Mouse (Mus musculus) megakaryocyte progenitor cell, adult 5-6 weeks (primary cell): ENCODE data around the gene Gas6. TPM values are rescaled to one million over a fixed set of nuclear protein-coding genes. Genes with fewer than 3 reads are reported as not detected.

ENCODE experiments used
- ATAC-seq: replicated peaks from 2 replicates; pipeline ENCODE4 v1.8.0; 2016; ENCODE audit warnings: mild to moderate bottlenecking, moderate TSS enrichment, inconsistent platforms; ENCODE audit not compliant: poor library complexity
- total RNA-seq, 2 experiments: library from RNA; stranded (forward) in 1 of 2; stranded (reverse) in 1 of 2; fragments of 157-497, 149-512 nt in 1 of 2; fragments of 200-1000 nt in 1 of 2; gene quantifications; 2 replicates each; pipeline versions ENCODE4 v1.2.3 to v1.2.4; 2015 to 2017

Gene Gas6
- total RNA-seq, 2 experiments from 2014 or later: 0.12 TPM; not detected in 1

DNA sequence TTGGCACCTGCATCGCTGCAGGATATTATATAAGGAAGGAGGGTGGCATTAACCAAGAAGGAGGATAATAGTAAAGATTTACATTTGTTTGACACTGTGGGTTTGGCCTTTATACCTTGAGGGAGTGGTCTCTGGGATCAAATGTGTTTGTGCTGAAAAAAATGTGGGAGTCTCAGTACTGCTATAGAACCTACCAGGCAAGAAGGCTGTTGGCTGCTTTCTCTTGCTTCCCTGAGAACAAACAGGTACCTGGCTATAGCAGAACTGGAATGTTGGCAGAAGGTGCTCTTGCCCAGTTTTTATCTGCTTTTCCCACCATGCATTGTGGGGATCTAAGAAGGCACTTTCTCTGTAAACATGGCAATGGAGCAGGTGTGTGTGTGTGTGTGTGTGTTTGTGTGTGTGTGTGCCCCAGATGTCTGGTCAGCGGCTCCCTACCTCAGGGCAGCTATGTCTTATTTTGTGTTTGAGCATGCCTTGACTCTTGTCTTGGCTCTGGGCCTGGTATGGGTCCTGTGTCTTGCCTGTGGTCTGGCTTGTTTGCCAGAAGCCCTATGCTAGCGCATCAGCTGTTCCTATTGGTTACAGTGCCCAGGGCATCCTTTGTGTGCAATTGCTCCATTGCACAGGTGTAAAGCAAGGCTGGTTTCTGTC lies 13.1 kb upstream of the Gas6 start:
- ATAC-seq: no peak

DNA sequence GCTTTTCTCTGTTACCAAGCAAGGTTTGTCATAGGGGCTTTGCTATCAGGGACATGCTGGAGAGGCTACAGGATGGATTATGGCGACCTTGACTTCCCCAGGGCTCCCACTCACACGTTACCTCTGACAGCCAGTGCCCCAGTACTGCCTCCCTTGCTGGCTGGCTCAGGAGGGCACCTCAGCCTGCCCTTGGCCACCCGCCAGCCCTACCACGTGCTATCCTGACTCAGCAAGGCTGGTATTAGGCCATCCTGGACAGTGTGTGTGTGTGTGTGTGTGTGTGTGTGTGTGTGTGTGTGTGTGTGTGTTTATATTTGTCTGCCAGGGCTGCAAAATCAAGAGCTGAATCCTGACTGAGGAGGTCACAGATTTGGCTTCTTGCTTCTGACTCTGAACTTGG lies 12.6 kb upstream of the Gas6 start:
- peak; percentile 81 for ATAC-seq

DNA sequence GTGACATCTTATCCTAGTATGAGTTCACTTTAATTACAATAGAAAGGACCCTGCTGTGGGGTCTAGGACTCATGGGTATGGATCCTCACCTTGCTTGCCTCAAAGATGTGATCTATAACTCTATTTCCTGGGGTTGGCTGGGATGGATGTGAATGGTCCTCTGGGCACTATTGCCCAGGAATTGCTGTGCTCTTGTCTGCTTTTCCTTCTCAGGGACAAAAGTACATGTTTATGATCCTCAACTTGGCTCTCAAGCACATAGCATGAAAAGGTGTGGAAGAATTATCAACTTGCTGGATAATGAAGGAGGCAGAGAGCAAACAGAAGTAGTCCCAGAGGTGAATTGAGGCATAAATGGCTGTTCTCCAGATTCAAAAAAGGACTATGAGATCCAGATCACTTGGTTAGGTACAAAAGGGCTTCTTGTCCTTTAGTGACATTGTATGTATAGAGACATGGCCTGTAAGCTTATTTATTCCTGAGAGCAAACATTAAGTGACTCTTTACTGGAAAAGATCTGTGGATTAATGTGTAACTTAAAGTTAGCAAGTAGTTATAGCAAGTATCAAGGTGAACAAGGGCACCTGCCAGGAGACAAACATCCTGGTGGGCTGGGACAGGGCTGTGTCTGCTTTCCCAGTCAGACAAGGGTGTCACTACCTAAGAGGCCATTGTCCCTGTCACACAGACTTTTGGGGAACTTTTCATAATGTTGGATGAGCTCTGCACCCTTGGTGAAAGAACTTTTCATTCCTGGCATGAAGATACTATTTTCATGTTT lies 10.8 kb upstream of the Gas6 start:
- ATAC-seq: no peak

DNA sequence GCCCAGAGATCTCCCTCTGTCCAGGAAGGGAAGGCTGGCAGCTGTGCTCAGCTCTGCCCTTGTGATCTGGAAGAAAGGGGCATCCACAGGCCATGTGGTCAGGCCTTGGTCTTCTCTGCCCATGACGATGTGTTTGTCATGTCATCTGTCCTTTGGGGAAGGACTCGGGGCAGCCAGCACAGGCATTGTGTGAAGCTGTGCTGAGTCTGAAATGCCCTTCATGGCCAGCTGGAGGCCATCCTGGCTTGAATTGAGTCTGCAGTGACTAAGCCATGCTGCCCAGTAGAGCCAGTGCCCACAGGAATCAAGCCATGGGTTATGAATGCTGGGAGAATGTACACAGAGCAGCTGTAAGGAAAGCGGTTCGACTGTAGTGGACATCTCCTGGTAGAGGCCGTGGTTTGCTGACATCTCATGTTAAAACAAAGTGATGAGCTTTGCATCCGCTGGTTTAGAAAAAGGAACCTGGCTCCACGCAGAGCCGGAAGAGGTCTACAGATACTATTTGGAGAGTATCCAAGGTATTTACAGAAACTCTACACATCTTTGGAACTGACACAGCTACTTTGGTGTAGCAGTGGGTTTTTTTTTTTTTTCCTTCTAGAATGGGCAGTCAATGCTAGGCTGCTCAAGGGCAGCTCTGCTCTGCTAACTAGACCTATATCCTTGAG lies 9.8 kb upstream of the Gas6 start:
- ATAC-seq: peak; percentile 49

DNA sequence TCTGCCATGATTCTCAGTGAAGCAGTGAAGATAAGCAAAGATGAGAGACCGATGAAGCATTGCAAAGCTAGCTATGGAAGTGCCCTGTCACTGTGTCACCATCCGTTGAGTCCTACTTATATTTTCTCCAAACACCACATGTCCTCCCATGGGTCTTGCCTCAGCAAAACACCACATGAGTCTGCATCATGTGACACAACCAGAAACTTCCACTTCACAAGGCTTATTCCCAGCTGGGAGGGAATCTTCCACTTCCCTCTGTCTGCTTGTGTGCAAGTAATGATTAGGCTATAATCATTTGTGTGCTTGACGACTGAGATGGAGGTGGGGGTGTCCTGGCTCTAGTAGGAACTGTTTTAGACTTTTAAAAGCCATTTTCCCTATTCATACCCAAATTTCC lies 6.9 kb upstream of the Gas6 start:
- no peak for ATAC-seq

DNA sequence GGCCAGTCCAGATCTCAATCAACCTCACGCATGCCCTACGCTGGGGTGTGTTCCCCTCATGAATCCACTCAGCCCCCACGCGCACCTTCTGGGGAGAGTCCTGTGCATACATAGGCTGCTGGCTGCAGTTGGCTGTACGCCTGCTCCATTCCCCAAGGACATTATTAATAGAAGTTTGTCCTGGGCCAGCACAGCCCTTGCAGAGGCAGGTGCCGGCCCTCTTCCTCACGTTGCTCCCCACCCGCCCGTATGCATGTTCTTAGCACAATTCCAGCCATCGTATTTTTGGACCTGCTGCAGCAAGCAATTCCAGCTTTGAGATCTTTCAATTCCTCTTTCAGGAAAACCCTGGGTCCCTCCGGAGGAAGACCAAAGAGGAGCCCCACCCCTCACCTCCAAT lies 1.3 kb downstream of the Gas6 start:
- ATAC-seq: no peak

DNA sequence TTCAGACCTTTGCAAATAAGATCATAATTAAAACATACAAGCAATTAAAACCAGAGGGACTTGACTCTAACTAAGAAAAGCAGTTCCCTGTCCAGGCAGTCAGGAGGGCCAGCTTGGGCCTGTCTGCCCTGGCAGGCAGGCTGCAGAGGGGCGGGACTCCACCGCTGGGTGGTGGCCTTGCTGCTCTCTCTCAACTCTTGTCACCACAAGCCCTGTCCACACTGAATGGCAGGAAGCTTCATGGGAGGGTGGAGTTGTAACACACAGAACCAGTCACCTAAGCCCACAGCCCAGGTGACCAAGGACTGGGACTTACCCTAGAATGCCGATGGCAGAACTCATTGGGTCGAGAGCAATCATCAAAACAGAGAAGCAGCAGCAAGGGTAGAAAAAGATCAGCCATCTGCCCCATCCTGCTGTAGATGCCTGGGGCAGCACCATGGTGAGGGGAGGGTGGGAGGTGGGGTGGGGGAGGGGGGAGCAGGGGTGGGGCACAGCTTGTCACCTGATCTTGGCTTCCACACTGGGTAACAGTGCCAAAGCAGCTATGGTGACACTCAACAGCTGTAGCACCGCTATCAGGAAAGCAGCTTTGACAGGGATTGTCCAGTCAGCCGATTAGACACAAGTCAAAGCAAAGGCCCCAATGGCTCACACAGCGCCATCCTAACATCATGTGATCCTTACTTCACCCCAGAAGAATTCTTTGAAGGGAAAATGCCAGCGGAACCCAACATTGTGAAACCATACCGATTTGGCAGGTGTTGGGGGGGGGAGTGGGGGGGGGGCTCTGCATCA lies 1.9 kb downstream of the Gas6 start:
- 0 out of 2 replicates have a peak, but pooled peaks have one; percentile 17 for ATAC-seq

DNA sequence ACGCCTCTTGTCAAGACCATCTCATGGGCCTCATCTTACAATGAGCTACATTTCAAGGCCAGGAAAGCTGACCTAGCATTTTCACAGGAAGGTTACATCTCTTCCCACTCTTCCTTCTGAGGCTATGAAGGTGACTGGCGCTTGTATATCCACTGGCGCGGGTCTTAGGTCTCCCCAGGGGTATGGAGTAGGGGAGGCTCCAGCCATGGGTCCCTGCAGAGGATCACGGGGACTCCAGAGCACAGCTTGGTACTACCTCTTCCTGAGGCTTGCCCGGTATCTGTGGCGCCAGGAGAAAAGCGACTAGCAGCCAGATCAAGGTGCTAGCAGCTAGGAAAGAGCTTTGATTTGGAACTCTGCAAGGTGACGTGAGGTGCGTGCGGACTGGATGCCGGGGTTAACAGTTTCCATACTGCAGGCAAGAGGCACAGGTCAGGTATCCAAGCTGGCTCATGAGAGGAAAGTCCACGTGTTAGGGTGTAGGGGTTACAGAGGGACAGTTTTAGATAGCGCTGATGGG lies 2.7 kb downstream of the Gas6 start:
- no peak for ATAC-seq

DNA sequence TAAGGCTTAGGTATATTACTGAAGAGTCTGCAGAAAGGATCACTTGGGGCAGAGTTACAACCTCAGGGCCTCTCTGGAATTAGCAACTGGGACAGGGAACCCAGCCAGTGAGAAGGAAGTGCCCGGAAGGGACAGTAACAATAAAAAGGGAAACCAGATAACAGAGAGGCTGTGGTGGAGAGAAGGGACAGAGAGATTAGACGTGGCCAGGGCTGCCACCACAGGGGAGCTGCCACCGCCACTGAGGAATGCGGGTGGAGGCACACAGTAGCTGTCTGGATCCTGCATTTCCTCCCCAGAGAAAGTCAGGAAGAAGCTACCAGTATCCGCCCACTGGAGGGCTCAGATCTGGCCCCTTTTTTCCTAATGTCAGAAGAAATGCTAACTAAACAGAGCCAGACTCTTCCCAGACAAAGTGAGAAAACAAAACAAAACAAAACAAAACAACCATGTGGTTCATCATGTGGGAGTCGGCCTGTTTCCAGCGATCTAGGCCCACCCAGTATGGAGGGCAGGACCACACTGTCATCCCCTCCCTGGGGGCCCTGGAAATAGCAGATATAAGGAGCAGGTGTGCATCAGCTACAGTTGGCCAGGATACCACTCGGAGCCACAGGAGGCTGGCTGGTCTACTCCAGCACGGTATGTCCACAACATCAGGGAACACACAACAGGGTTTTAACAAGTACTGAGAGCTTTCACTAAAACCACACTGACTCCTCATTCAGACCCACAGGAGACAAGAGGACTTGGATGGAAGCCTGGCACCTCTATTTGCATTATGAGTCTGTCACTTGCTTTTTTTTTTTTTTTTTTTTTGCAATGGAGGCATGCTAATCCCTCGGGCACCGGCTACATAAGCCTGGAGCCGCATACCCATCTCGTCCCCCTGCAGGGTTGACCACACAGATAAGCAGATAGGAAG lies 4.0 kb downstream of the Gas6 start:
- ATAC-seq: no peak

DNA sequence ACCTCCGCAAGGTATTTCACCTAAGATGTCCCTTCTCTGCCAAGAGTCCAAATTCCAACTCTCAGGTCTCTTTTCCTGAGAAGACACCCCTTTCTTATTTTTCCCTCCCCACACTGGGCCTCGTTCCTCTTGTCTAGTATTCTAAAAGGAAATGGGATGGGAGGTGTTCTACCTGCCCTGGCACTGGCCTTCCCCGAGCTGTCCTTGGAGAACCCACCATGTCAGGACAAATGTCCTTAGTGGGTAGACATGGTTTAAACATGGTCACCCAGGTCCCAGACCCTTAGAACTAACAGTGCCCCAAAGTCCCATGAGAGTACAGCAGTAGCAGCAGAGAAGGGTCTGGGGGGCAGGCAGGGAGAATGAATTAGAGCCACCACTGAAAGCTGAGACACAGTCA lies 4.9 kb downstream of the Gas6 start:
- ATAC-seq: no peak

DNA sequence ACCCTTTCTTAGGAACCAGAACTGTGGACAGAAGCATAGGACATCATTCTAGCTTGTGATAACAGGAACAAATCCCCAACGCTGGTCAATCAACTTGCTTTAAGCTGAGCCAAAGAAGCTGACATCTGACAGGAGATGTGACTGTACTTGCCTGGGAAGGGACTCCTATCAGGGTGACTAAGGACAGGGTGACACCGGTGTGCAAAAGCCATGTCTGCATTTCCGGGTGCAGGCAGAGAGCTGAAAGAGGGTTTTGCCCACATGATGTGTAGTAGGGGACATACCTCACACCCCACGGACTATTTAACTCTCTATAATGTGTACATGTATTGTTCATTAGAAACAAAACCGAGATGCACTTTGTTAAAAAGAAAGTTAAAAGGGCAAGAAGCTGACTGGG lies 11.1 kb downstream of the Gas6 start:
- no peak for ATAC-seq

DNA sequence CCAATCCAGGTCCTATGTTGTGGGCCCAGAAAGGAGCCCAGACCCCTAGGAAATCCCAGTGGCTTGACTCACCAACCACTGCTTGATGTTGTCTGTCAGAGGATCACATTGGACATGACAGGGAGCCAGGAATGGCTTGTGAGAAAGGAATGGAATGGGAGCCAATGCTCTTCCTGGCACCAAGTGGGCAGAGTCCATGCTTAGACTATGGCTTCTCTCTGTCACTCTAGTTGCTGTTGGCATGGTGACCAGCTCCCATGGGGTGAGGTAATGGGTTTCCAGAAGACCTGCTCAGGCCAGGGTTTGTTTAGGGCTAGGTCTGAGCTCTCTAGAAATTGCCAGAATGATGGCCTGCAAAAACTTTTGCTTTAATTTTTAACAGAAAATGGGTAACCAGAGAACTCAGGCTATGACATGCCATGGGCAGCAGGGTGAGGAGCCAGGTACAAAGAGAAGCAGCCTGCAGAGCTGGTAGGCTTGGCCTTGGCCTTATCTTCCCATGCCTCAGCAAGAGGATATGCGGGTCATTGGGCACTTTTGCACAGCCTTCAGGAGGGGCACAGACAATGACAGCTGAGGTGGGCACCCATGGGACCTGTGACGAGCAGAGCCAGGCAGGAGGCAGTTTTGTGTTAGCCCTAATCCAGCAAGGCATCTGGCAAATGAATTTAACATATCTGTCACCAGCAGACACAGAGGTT lies 12.0 kb downstream of the Gas6 start:
- no peak for ATAC-seq

DNA sequence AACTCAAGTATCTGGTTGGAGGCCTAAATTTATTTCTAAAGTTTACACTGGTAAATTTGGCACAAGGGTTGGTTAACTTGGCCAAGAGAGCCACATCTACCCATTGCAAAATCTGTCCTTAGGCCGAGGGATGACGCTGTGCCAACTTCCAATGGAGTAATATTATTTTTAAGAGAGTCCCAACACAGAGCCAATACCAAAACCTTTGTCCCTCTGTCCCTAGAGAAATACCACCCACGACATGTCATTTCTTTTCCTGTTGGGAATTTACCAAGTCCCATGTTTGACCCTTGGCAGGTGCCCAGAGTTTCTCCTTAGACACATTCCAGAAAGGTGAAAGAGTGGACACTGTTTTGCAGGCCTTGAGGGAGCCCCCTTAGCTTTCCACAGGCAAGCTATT lies 12.7 kb downstream of the Gas6 start:
- ATAC-seq: no peak

DNA sequence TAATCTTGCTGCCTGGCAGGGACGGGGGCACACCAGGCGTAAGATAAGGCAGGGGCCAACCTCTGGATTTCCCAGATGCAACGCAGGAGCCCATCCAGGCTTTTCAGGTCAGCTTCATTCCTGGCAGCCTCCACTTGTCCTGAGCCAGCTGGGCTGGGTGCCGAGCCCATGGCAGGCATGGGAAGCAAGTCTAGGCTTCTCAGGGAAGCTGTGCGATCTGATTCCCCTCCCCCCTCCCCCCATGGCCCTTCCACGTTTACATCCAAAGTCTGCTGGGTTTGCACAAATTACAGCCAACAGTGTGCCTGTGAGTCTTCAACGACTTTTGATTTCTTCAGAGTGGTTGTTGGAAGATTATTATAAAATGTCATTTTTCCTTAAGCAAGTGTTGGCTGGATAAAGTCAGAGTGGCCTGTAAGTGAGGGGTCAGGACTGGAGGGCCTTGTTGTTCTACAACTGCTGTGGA lies 13.2 kb downstream of the Gas6 start:
- ATAC-seq: no peak

DNA sequence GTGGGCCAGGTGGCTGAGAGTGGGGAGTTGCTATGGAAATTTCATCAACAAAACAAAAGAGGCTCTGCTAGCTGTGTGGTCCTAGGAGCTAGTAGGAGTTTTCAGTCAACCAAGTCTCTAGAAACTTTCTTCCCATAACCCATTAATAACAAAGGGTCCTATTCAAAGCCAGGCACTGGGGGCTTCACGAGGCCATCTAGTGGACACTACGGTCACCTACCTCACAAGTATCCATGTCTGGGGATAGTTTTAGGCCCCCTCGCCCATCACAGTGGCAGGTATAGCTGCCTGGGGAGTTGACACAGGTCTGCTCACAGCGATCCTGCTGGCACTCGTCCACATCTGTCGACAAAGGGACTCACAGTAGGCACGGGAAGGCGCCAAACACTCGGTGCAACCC lies 18.4 kb downstream of the Gas6 start:
- ATAC-seq: no peak

DNA sequence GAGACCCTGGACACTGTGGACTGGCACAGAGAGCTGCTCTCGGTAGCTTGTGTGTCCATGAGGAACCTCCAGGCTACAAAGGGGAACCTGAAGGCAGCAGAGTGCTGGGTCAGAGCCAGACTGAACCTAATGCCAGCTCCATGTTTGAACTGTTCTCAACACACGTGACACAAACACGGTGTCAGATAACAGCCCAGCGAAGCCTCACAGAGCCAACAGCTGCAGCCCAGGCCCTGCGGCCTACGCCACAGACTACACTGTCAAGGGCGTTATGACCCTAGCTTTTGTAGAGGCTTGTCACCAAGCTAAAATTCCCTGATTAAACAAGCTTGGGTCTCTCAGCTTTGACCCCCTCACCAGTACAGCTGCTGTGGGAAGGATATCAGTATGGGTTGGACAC lies 22.0 kb downstream of the Gas6 start:
- peak; percentile 81 for ATAC-seq

DNA sequence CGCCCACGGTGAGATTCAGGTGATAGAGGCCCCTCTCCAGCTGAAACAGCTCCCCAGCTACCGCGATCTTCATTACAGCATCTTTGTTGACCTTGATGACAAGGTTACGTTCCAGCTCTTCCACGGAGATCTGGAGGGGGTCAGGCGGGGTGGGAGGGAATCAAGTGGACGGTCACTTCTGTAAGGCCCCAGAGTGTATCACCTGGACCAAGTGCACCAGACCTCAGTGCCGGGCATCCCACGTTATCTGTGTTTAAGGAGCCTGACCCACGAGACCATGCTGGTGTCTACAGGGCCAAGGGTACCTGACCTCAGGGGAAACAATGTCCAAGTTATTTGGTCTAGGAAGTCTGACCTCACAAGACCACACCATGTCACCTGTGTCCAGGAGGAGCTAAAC lies 22.8 kb downstream of the Gas6 start:
- ATAC-seq: no peak

DNA sequence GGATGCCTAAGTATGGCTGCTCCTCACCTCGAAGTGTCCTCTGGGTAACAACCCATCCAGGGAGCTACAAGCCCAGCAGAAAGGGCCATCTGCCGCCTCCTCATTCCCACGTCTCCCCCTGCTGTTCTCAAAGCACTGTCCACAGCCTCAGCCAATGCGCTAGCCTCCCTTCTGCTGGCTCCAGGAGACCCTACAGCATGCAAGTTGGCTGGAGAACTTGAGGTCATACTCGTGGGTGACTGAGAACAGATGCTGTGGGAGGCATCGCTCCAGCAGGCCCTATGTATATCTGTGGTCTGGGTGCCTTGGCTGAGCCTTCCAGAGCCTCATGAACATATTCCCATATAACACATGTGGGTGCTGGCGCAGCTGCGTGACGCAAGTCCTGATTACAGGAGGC lies 25.6 kb downstream of the Gas6 start:
- ATAC-seq: no peak

DNA sequence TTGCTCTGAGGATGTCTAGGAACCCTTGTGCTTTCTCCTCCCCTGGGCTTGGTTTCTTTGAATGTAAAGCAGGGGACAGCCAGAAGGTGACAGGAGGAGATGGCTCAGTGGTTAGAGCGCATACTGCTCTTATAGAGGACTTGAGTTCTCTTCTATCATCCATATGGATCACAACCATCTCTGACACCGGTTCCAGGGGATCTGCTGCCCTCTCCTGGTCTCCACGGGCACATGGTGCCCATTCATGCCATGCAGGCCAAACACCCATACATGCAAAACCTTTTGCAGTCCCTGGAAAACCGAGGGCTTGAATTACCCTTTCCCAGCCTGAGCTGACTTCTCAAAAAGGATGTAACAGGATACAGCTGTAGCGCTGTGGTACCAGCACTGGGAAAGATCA lies 27.3 kb downstream of the Gas6 start:
- ATAC-seq: peak; percentile 48; the same call in 1 of the 2 replicates
